Mouse (Mus musculus): ENCODE results near the gene Cnot8. TPM values are rescaled to one million over a fixed set of nuclear protein-coding genes. Genes with fewer than 3 reads are reported as not detected.

Cnot8 gene
- polyA plus RNA-seq, 1 experiment, result 34.5 TPM

DNA sequence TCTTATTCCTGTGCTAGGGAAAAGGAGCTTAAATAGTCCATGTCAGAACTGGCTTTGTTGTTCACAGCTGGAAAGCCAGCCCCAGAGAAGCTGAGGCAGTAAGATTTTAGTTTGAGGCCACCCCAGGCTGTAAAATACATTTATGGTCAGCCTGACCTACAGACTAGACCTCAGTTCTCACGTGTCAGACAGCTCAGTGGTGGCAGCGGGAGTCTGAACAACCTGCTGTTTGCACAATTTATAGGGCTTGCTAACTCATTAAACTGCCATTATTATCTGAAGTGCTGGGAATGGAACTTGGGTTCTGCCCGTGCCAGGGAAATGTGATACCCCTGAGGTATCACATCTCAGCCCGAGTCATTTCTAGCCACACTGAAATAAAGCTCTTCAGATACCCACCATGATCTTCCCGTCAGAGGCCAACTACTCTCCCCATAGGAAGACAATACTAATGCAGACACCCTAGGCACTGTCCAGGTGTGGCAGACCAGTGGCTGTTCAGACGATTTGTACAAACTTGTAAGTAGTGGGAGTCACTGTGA, 25.4 kb downstream of the Cnot8 start:
- Histone ChIP-seq H3K27ac (ENCODE audit: control insufficient read depth, insufficient read depth, low read depth, low read length, poor library complexity) (no peak overlapping the region), H3K4me1 (ENCODE audit: control insufficient read depth, insufficient read depth, low read length) (no peaks in the 10 kb centered on the region; the same call in 1 of the 2 replicates), H3K4me3 (replicated peaks; ENCODE audit: control insufficient read depth, low read depth, low read length) (no peak overlapping the region)
- TF ChIP-seq CTCF (IDR thresholded peaks at IDR 0.05; ENCODE audit: control insufficient read depth, insufficient read depth, low read length) (no peak), POLR2A (IDR thresholded peaks at IDR 0.05; ENCODE audit: borderline replicate concordance, control insufficient read depth, low read depth, low read length) (no peak)
- 88% methylated on average over 6 of the region's 6 CpGs for WGBS

DNA sequence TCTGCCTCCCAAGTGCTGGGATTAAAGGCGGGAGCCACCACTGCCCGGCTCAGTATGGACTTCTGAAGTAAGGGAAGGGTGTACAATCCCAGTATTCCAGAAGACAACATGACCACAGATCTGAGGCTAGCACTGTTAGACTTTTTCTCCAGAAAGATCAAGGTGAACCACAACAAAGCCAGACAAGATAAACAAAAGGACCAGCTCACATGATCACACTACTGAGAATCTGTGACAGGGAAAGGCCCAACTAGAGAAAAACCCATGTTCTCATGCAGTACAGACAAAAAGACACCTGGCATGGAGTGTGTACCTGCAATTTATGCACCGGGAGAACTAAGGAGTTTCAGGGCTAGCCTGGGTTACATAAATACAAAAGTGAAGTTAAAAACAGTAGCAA, 28.1 kb downstream of the Cnot8 start:
- TF ChIP-seq POLR2A (IDR thresholded peaks at IDR 0.05; ENCODE audit: borderline replicate concordance, control insufficient read depth, low read depth, low read length) (no peak), CTCF (IDR thresholded peaks at IDR 0.05; ENCODE audit: control insufficient read depth, insufficient read depth, low read length) (no peak)

GRCm38 (mm10) chr11:58134869-58135268, 30.9 kb downstream of the Cnot8 start:
- TF ChIP-seq POLR2A (IDR thresholded peaks at IDR 0.05; ENCODE audit: borderline replicate concordance, control insufficient read depth, low read depth, low read length), result no peak
- no peak for TF ChIP-seq CTCF (IDR thresholded peaks at IDR 0.05; ENCODE audit: control insufficient read depth, insufficient read depth, low read length)
- Histone ChIP-seq H3K27ac (ENCODE audit: control insufficient read depth, insufficient read depth, low read depth, low read length, poor library complexity) (peak overlapping the region; percentile 63; the same call in 1 of the 2 replicates), H3K4me1 (ENCODE audit: control insufficient read depth, insufficient read depth, low read length) (no peaks in the 10 kb centered on the region; the same call in 1 of the 2 replicates), H3K4me3 (replicated peaks; ENCODE audit: control insufficient read depth, low read depth, low read length) (no peak overlapping the region)

More for the DNA sequence above, 28.1 kb downstream of the Cnot8 start:
- no peak overlapping the region for H3K4me3 ChIP-seq (replicated peaks; ENCODE audit: control insufficient read depth, low read depth, low read length)
- H3K27ac ChIP-seq (ENCODE audit: control insufficient read depth, insufficient read depth, low read depth, low read length, poor library complexity), result no peak overlapping the region
- no peaks in the 10 kb centered on the region; the same call in 1 of the 2 replicates for H3K4me1 ChIP-seq (ENCODE audit: control insufficient read depth, insufficient read depth, low read length)
- WGBS, result 86% methylated on average over 3 of the region's 3 CpGs

GRCm38 (mm10) chr11:58135296-58135695, 31.3 kb downstream of the Cnot8 start:
- no peak overlapping the region for H3K4me3 ChIP-seq (replicated peaks; ENCODE audit: control insufficient read depth, low read depth, low read length)
- H3K27ac ChIP-seq (ENCODE audit: control insufficient read depth, insufficient read depth, low read depth, low read length, poor library complexity), result peak overlapping the region; percentile 63; the same call in 1 of the 2 replicates
- no peak for TF ChIP-seq POLR2A (IDR thresholded peaks at IDR 0.05; ENCODE audit: borderline replicate concordance, control insufficient read depth, low read depth, low read length)
- no peak for TF ChIP-seq CTCF (IDR thresholded peaks at IDR 0.05; ENCODE audit: control insufficient read depth, insufficient read depth, low read length)
- no peaks in the 10 kb centered on the region; the same call in 1 of the 2 replicates for H3K4me1 ChIP-seq (ENCODE audit: control insufficient read depth, insufficient read depth, low read length)

- H3K27ac ChIP-seq (ENCODE audit: control insufficient read depth, insufficient read depth, low read depth, low read length, poor library complexity), result no peak overlapping the region
- H3K4me3 ChIP-seq (replicated peaks; ENCODE audit: control insufficient read depth, low read depth, low read length), result no peak overlapping the region
- TF ChIP-seq POLR2A (IDR thresholded peaks at IDR 0.05; ENCODE audit: borderline replicate concordance, control insufficient read depth, low read depth, low read length) (no peak), CTCF (IDR thresholded peaks at IDR 0.05; ENCODE audit: control insufficient read depth, insufficient read depth, low read length) (no peak)
- 79% methylated on average over 6 of the region's 6 CpGs for WGBS
- H3K4me1 ChIP-seq (ENCODE audit: control insufficient read depth, insufficient read depth, low read length), result no peaks in the 10 kb centered on the region; the same call in 1 of the 2 replicates
Observed at GRCm38 (mm10) chr11:58136677-58137076, 32.7 kb downstream of the Cnot8 start.

DNA sequence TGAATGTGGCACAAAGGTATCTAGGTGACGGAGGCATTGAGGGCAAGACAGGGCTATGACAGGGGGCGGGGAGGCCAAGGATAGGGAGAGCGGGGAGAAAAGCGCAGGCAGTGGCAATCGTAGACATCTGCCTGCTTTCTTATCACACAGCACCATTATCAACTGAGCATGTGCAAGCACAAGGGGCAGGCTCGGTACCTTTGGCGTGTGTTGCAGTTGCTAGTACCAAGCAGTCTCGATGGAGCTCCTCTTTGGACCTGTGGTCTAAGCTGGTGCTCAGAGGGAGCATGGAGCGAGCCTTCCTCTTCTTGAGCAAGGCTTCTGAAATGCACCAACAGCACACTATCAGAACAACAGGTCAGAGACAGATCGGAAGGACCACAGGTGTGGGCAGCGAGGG, 34.9 kb downstream of the Cnot8 start:
- WGBS, result 83% methylated on average over 11 of the region's 11 CpGs
- no peak overlapping the region for H3K27ac ChIP-seq (ENCODE audit: control insufficient read depth, insufficient read depth, low read depth, low read length, poor library complexity)

DNA sequence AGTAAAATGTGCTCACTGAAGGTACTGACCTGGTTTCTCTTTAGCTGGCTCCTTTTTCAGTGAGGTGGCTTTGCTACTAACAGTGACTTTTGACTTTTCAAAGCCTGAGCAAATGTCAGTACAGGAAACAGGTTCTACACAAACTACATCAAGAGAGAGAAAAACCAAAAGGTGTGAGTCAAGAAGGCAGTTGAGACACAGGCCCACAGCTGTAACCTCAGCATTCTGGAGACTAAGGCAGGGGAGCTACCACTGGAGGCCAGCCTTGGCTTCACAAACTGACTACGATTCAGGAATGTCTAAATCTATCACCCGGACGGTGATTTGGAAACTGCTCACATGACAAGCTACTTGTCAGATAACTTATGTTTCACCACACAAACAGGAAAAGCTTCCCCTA, 35.5 kb downstream of the Cnot8 start:
- no peak overlapping the region for H3K4me3 ChIP-seq (replicated peaks; ENCODE audit: control insufficient read depth, low read depth, low read length)
- no peak overlapping the region for H3K27ac ChIP-seq (ENCODE audit: control insufficient read depth, insufficient read depth, low read depth, low read length, poor library complexity)
- peaks cover 2% of the 10 kb centered on the region for H3K4me1 ChIP-seq (ENCODE audit: control insufficient read depth, insufficient read depth, low read length)
- WGBS, result 55% methylated on average over 3 of the region's 3 CpGs
- TF ChIP-seq POLR2A (IDR thresholded peaks at IDR 0.05; ENCODE audit: borderline replicate concordance, control insufficient read depth, low read depth, low read length), result no peak
- no peak for TF ChIP-seq CTCF (IDR thresholded peaks at IDR 0.05; ENCODE audit: control insufficient read depth, insufficient read depth, low read length)

More for the DNA sequence above, 34.9 kb downstream of the Cnot8 start:
- H3K4me1 ChIP-seq (ENCODE audit: control insufficient read depth, insufficient read depth, low read length), result peaks cover 1% of the 10 kb centered on the region
- TF ChIP-seq POLR2A (IDR thresholded peaks at IDR 0.05; ENCODE audit: borderline replicate concordance, control insufficient read depth, low read depth, low read length), result no peak
- TF ChIP-seq CTCF (IDR thresholded peaks at IDR 0.05; ENCODE audit: control insufficient read depth, insufficient read depth, low read length), result no peak
- H3K4me3 ChIP-seq (replicated peaks; ENCODE audit: control insufficient read depth, low read depth, low read length), result no peak overlapping the region

GRCm38 (mm10) chr11:58143704-58144426, 39.9 kb downstream of the Cnot8 start:
- H3K27ac ChIP-seq (ENCODE audit: control insufficient read depth, insufficient read depth, low read depth, low read length, poor library complexity), result no peak overlapping the region
- no peak for TF ChIP-seq CTCF (IDR thresholded peaks at IDR 0.05; ENCODE audit: control insufficient read depth, insufficient read depth, low read length)
- TF ChIP-seq POLR2A (IDR thresholded peaks at IDR 0.05; ENCODE audit: borderline replicate concordance, control insufficient read depth, low read depth, low read length), result no peak
- peaks cover 2% of the 10 kb centered on the region for H3K4me1 ChIP-seq (ENCODE audit: control insufficient read depth, insufficient read depth, low read length)
- H3K4me3 ChIP-seq (replicated peaks; ENCODE audit: control insufficient read depth, low read depth, low read length), result no peak overlapping the region
- WGBS, result 45% methylated on average over 9 of the region's 9 CpGs
